Comparison of ENCODE assay signal across 25 mouse cellular contexts in genomic region chr16:86138171-86138570, GRCm38 (mm10).
DNase-seq lines count a peak whose midpoint lies in the region; TF ChIP-seq lines count a peak whose summit lies in the region.
"Had no signal": no experiment of that assay in that cellular context is flagged by ENCODE, and none has a peak within 500 bp of the region (broad histone marks: within the 10 kb centered on the region; RNA-seq: fewer than 3 reads in every experiment).

No protein-coding gene starts in this region.

- H3K9ac ChIP-seq in heart, adult 2 months (ENCODE audit: low read depth, low read length) = no peak overlapping the region
- H3K9ac ChIP-seq: heart, embryonic 13.5 days; hindbrain, embryonic 14.5 days; limb, embryonic 13.5 days; liver, embryonic 12.5 days; neural tube, embryonic 12.5 days had no signal

- no peaks in the 10 kb centered on the region for H3K36me3 ChIP-seq in heart, adult 2 months (ENCODE audit: control insufficient read depth, insufficient read depth, low read length)
- H3K36me3 ChIP-seq: G1E; heart, embryonic 13.5 days; limb, embryonic 13.5 days; liver, embryonic 12.5 days; neural tube, embryonic 12.5 days had no signal

- H3K79me2 ChIP-seq in heart, adult 2 months (replicated peaks; ENCODE audit: control insufficient read depth, insufficient read depth, low read length) = no peaks in the 10 kb centered on the region

- no peak for TF ChIP-seq CTCF in heart, adult 2 months (IDR thresholded peaks at IDR 0.05)

- TF ChIP-seq EP300 in heart, adult 2 months (IDR thresholded peaks at IDR 0.05; ENCODE audit: insufficient read depth, low read depth, low read length) = no peak

- H3K4me1 ChIP-seq in heart, adult 2 months (ENCODE audit: control insufficient read depth, insufficient read depth, low read length) = no peaks in the 10 kb centered on the region
- H3K4me1 ChIP-seq: heart, embryonic 13.5 days; limb, embryonic 13.5 days; liver, embryonic 12.5 days; neural tube, embryonic 12.5 days had no signal

- TF ChIP-seq POLR2A in heart, adult 2 months (IDR thresholded peaks at IDR 0.05; ENCODE audit: insufficient read depth, low read depth, low read length) = no peak

- 45% methylated on average over 3 of the region's 3 CpGs for WGBS in heart, adult 2 months

- no peak overlapping the region for H3K4me3 ChIP-seq in heart, adult 2 months
- H3K4me3 ChIP-seq: heart, embryonic 13.5 days; limb, embryonic 13.5 days; liver, embryonic 12.5 days; neural tube, embryonic 12.5 days had no signal

- H3K27me3 ChIP-seq in heart, adult 2 months (ENCODE audit: control insufficient read depth, insufficient read depth, low read length) = no peaks in the 10 kb centered on the region
- H3K27me3 ChIP-seq: CH12.LX; heart, embryonic 13.5 days; limb, embryonic 13.5 days; liver, embryonic 12.5 days; neural tube, embryonic 12.5 days had no signal

- peak; percentile 31 to 56 for DNase-seq in adrenal gland, postnatal 36 days
- DNase-seq in adrenal gland, postnatal 14 days = no peak
- peak; percentile 27 to 42 for DNase-seq in heart, adult 2 months
- DNase-seq in heart, postnatal 14 days = no peak
- peak; percentile 3 to 11 for DNase-seq in urinary bladder, postnatal 36 days (ENCODE audit: low spot score in 2 of 2)
- no peak for DNase-seq in urinary bladder, adult 2 months (ENCODE audit: low spot score)
- DNase-seq in skeletal muscle tissue, adult 2 months (ENCODE audit: low read depth, low spot score) = peak; percentile 65
- DNase-seq in right cerebral cortex, adult 2 months (ENCODE audit: low spot score in 2 of 2) = no peak
- DNase-seq: B cell, adult 2 months; cerebellum, adult 8-10 months; heart, postnatal 4 days; kidney, adult 18-20 months; layer of hippocampus, adult 9-11 months; lung, adult 2 months; lung, postnatal 4 days; midbrain, embryonic 14.5 days; right cerebral cortex, postnatal 25 days had no signal

- no peak overlapping the region for H3K27ac ChIP-seq in heart, adult 2 months
- H3K27ac ChIP-seq: heart, embryonic 13.5 days; hindbrain, embryonic 14.5 days; kidney, postnatal 0 days; limb, embryonic 13.5 days; liver, embryonic 12.5 days; neural tube, embryonic 12.5 days had no signal

- intact Hi-C loops in heart, adult 2 months (cut with DNase I) = no loop called here
- intact Hi-C loops in heart, postnatal 14 days (cut with DNase I) = no loop called here

Comparison
In these comparisons a context has a peak if more than half of its experiments do, and no peak if none do; other contexts are left out.
1. DNase-seq: peak in adrenal gland, postnatal 36 days (2 of 2), heart, adult 2 months (2 of 2), urinary bladder, postnatal 36 days (2 of 2) and skeletal muscle tissue, adult 2 months (single experiment); none in adrenal gland, postnatal 14 days (single experiment), heart, postnatal 14 days (0 of 2), urinary bladder, adult 2 months (single experiment) and right cerebral cortex, adult 2 months (0 of 2).